Comparison of ENCODE assay signal across 35 mouse cellular contexts in the genomic region with DNA sequence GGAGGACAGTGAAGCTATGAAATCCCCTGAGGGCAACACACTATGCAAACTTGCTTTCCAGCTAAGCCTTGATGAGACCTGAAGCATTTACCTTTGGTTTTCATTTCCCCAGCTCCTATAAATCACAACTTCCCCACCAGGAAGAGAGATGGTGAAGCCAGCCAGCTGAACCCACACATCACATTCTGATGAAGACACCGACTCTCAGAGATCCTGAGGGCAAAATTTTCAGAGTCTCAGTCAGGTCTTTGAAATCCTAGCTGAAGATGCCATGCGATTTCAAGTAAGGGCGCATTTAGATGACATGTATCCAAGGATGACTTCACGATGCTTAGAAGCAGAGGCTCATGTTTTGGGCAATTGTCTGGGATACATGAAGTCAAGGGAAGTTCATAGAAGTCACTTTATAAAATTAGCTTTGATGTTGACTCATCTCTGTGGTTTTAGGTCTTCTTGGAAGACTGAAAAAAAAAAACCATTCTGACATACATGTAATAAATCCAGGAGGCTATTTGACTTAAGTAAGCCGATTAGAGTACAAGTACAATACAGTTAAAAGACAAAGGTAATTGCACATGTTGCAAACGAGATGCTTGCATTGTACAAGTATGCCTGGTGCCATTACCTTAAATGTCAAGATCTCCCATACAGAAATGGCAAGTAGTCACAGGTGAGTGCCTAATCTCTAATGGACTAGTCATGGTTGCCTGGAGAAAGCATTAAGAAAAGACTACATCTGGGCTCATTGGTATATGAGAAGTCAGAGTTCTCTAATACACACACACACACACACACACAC.
"Had no signal": no experiment of that assay in that cellular context is flagged by ENCODE, and none has a peak within 500 bp of the region (broad histone marks: within the 10 kb centered on the region; RNA-seq: fewer than 3 reads in every experiment).

No protein-coding gene starts in this region.

- DNase-seq: heart, postnatal 10 days; heart, postnatal 14 days; heart, postnatal 36 days; heart, postnatal 4 days; kidney, adult 11 months; kidney, adult 18-20 months; kidney, adult 2 months; kidney, adult 8-10 months; kidney, adult 9 months; kidney, postnatal 10 days; kidney, postnatal 14 days; kidney, postnatal 25 days; kidney, postnatal 36 days; kidney, postnatal 4 days; layer of hippocampus, adult 9-11 months; layer of hippocampus, postnatal 36 days had no signal

- H3K4me1 ChIP-seq: heart, embryonic 10.5 days; heart, embryonic 13.5 days; heart, embryonic 15.5 days; hindbrain, embryonic 12.5 days had no signal

- H3K27me3 ChIP-seq: heart, embryonic 12.5 days; heart, embryonic 13.5 days; heart, embryonic 15.5 days; hindbrain, embryonic 12.5 days; intestine, embryonic 15.5 days; kidney, embryonic 15.5 days had no signal

- H3K27ac ChIP-seq: heart, embryonic 10.5 days; heart, embryonic 13.5 days; heart, embryonic 15.5 days; hindbrain, embryonic 10.5 days; hindbrain, embryonic 12.5 days; hindbrain, embryonic 14.5 days; hindbrain, embryonic 15.5 days; hindbrain, postnatal 0 days; intestine, embryonic 15.5 days; kidney, embryonic 15.5 days; kidney, postnatal 0 days; layer of hippocampus, adult 2 months; left cerebral cortex, adult 2 months had no signal

- ATAC-seq: hindbrain, embryonic 16.5 days; hindbrain, postnatal 0 days; inflammation-experienced regulatory T-cells, adult 6 months; intestine, embryonic 15.5 days; intestine, embryonic 16.5 days; intestine, postnatal 0 days had no signal

- H3K9me3 ChIP-seq: heart, embryonic 10.5 days; heart, embryonic 13.5 days; heart, embryonic 15.5 days; hindbrain, embryonic 10.5 days; hindbrain, embryonic 12.5 days; hindbrain, embryonic 15.5 days; intestine, embryonic 15.5 days had no signal

- H3K4me3 ChIP-seq: heart, embryonic 10.5 days; heart, embryonic 12.5 days; heart, embryonic 13.5 days; heart, embryonic 15.5 days; hindbrain, embryonic 10.5 days; hindbrain, embryonic 12.5 days; hindbrain, embryonic 15.5 days; intestine, embryonic 15.5 days; kidney, embryonic 15.5 days; layer of hippocampus, adult 2 months; left cerebral cortex, adult 2 months had no signal

- H3K36me3 ChIP-seq: heart, embryonic 10.5 days; heart, embryonic 12.5 days; heart, embryonic 13.5 days; heart, embryonic 15.5 days; hindbrain, embryonic 10.5 days; hindbrain, embryonic 12.5 days; hindbrain, embryonic 15.5 days; intestine, embryonic 15.5 days; kidney, embryonic 15.5 days had no signal

- H3K4me2 ChIP-seq: heart, embryonic 11.5 days; heart, embryonic 12.5 days; heart, embryonic 13.5 days; heart, embryonic 15.5 days; hindbrain, embryonic 12.5 days; hindbrain, embryonic 14.5 days; hindbrain, embryonic 15.5 days; intestine, embryonic 15.5 days; kidney, embryonic 15.5 days had no signal

- H3K9ac ChIP-seq: heart, embryonic 12.5 days; heart, embryonic 13.5 days; heart, embryonic 15.5 days; hindbrain, embryonic 12.5 days; hindbrain, embryonic 14.5 days; hindbrain, embryonic 15.5 days; intestine, embryonic 15.5 days; kidney, embryonic 15.5 days had no signal
